Mouse (Mus musculus): ENCODE measurements around the gene Cox6b2.
A peak's percentile ranks its signal among the peaks of the same experiment; 100 is the strongest.

DNA sequence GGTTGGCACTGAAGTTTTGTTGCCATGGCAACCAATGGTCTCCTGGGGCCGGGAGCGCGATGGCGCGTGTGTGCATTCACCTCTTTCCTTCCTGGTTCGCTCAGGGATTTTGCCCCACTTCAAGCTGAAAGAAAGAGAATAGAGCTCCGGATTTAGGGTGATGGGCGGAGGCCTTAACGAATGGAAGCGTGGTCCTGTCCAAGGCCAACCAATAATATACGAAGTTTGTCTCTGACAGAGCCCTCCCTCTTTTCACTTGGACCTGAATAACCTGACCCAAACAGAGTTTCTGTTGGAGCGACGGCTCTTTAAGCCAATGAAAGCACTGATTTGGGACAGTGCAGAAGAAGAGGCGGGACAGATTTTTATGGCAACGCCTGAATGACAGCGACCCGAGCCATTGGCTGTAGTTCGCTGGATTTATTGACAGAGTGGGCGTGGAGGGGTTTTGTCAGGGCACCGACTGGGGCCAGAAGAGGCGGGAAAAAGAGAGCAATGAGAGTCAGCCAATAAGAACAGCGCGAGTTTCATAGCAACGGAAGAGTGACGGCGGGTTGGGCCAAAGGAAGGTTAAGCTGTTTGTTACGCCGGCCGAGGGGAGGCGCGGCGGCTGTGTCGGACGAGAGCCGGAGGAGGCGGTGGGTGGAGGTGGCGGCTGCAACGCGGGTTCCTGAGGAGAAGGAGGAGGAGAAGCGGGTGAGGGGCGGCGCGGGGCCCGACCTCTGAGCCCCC lies 13.2 kb downstream of the Cox6b2 start, which contains the start of gene Kmt5c:
- TF ChIP-seq CTCF (IDR thresholded peaks at IDR 0.05; ENCODE audit: low read depth): peak; percentile 64
- TF ChIP-seq EP300 (IDR thresholded peaks at IDR 0.05; ENCODE audit: low read depth): peak; percentile 38; the same call in 1 of the 2 replicates

All from liver, embryonic 14.5 days (tissue).